In genomic region chr5:74311200-74311825, GRCm38 (mm10) we compare ENCODE assay signal across 8 mouse cellular contexts.
DNase-seq lines count a peak whose midpoint lies in the region; ATAC-seq and TF ChIP-seq lines count a peak whose summit lies in the region.

No protein-coding gene starts in this region.

- H3K9me3 ChIP-seq in hindbrain, embryonic 14.5 days (ENCODE audit: control insufficient read depth, low read length), result no peaks in the 10 kb centered on the region
- H3K9me3 ChIP-seq in hindbrain, embryonic 13.5 days, result no peaks in the 10 kb centered on the region
- H3K9me3 ChIP-seq in MEL (replicated peaks; ENCODE audit: insufficient read depth, low read length), result no peaks in the 10 kb centered on the region
- H3K9me3 ChIP-seq in embryonic facial prominence, embryonic 11.5 days (replicated peaks; ENCODE audit: control insufficient read depth, low read length), result no peaks in the 10 kb centered on the region
- no peaks in the 10 kb centered on the region for H3K9me3 ChIP-seq in hindbrain, postnatal 0 days (ENCODE audit: low read length)
- no peaks in the 10 kb centered on the region for H3K9me3 ChIP-seq in limb, embryonic 12.5 days
- no peaks in the 10 kb centered on the region for H3K9me3 ChIP-seq in neural tube, embryonic 11.5 days (ENCODE audit: control insufficient read depth, low read length)

- peaks cover 3% of the 10 kb centered on the region; the same call in 1 of the 2 replicates for H3K27me3 ChIP-seq in hindbrain, embryonic 14.5 days (ENCODE audit: control insufficient read depth, insufficient read depth, low read length)
- H3K27me3 ChIP-seq in hindbrain, embryonic 13.5 days, result peaks cover 10% of the 10 kb centered on the region
- no peaks in the 10 kb centered on the region for H3K27me3 ChIP-seq in MEL (ENCODE audit: control insufficient read depth in 1 of 2, insufficient read depth in 2 of 2, low read length in 2 of 2)
- no peaks in the 10 kb centered on the region for H3K27me3 ChIP-seq in embryonic facial prominence, embryonic 11.5 days (ENCODE audit: control insufficient read depth, insufficient read depth, low read length)
- 0 out of 2 replicates have a peak, but pooled peaks cover 5% of the 10 kb centered on the region for H3K27me3 ChIP-seq in hindbrain, postnatal 0 days (ENCODE audit: insufficient read depth, low read length)
- H3K27me3 ChIP-seq in limb, embryonic 12.5 days, result no peaks in the 10 kb centered on the region
- H3K27me3 ChIP-seq in neural tube, embryonic 11.5 days (ENCODE audit: control insufficient read depth, insufficient read depth, low read length), result no peaks in the 10 kb centered on the region

- no peak for TF ChIP-seq EP300 in MEL (IDR thresholded peaks at IDR 0.05; ENCODE audit: low read depth in 1 of 2, low read length in 2 of 2)

- no peaks in the 10 kb centered on the region for H3K4me1 ChIP-seq in hindbrain, embryonic 14.5 days (replicated peaks; ENCODE audit: control insufficient read depth, insufficient read depth, low read length)
- H3K4me1 ChIP-seq in hindbrain, embryonic 13.5 days (replicated peaks), result peaks cover 11% of the 10 kb centered on the region
- no peaks in the 10 kb centered on the region for H3K4me1 ChIP-seq in MEL (ENCODE audit: control insufficient read depth in 1 of 2, insufficient read depth in 2 of 2, low read length in 2 of 2)
- H3K4me1 ChIP-seq in embryonic facial prominence, embryonic 11.5 days (ENCODE audit: control insufficient read depth, insufficient read depth, low read length), result no peaks in the 10 kb centered on the region
- no peaks in the 10 kb centered on the region for H3K4me1 ChIP-seq in hindbrain, postnatal 0 days (ENCODE audit: insufficient read depth, low read length)
- peaks cover 33% of the 10 kb centered on the region for H3K4me1 ChIP-seq in limb, embryonic 12.5 days (replicated peaks)
- H3K4me1 ChIP-seq in neural tube, embryonic 11.5 days (ENCODE audit: control insufficient read depth, insufficient read depth, low read length), result no peaks in the 10 kb centered on the region

- TF ChIP-seq POLR2A in MEL (IDR thresholded peaks at IDR 0.05; ENCODE audit: control insufficient read depth in 1 of 2, insufficient read depth in 1 of 2, low read depth in 1 of 2, low read length in 2 of 2, poor library complexity in 1 of 2), result no peak

- H3K4me2 ChIP-seq in hindbrain, embryonic 14.5 days (replicated peaks), result no peak overlapping the region
- no peak overlapping the region for H3K4me2 ChIP-seq in hindbrain, embryonic 13.5 days
- H3K4me2 ChIP-seq in embryonic facial prominence, embryonic 11.5 days (ENCODE audit: low read depth, low read length), result no peak overlapping the region
- H3K4me2 ChIP-seq in hindbrain, postnatal 0 days (ENCODE audit: low read depth, low read length), result no peak overlapping the region
- no peak overlapping the region for H3K4me2 ChIP-seq in limb, embryonic 12.5 days
- H3K4me2 ChIP-seq in neural tube, embryonic 11.5 days (ENCODE audit: low read depth), result no peak overlapping the region

- H3K9ac ChIP-seq in hindbrain, embryonic 14.5 days, result no peak overlapping the region
- H3K9ac ChIP-seq in hindbrain, embryonic 13.5 days, result no peak overlapping the region
- no peak overlapping the region for H3K9ac ChIP-seq in MEL (ENCODE audit: control insufficient read depth, low read depth, low read length, poor library complexity, severe bottlenecking)
- H3K9ac ChIP-seq in embryonic facial prominence, embryonic 11.5 days (replicated peaks; ENCODE audit: low read length), result no peak overlapping the region
- no peak overlapping the region for H3K9ac ChIP-seq in hindbrain, postnatal 0 days (replicated peaks; ENCODE audit: low read length)
- no peak overlapping the region for H3K9ac ChIP-seq in limb, embryonic 12.5 days (replicated peaks)
- no peak overlapping the region for H3K9ac ChIP-seq in neural tube, embryonic 11.5 days (ENCODE audit: low read length)

- 32% methylated on average over 6 of the region's 6 CpGs for WGBS in hindbrain, embryonic 14.5 days
- WGBS in hindbrain, embryonic 13.5 days, result 34% methylated on average over 6 of the region's 6 CpGs
- whole genome bisulfite sequencing in embryonic facial prominence, embryonic 11.5 days, result 34% methylated on average over 6 of the region's 6 CpGs
- 28% methylated on average over 6 of the region's 6 CpGs for WGBS in hindbrain, postnatal 0 days
- 30% methylated on average over 6 of the region's 6 CpGs for WGBS in limb, embryonic 12.5 days
- WGBS in neural tube, embryonic 11.5 days, result 35% methylated on average over 6 of the region's 6 CpGs

- peak; percentile 63 to 77 (median 71) for TF ChIP-seq CTCF in MEL (IDR thresholded peaks at IDR 0.05 in 2 of 3, conservative IDR thresholded peaks at IDR 0.05 in 1 of 3; ENCODE audit: control insufficient read depth in 1 of 3, insufficient read depth in 1 of 3, low read depth in 2 of 3, low read length in 3 of 3, poor library complexity in 1 of 3, severe bottlenecking in 1 of 3)
- peak; percentile 90 for TF ChIP-seq CTCF in hindbrain, postnatal 0 days (IDR thresholded peaks at IDR 0.05; ENCODE audit: low read depth)

- H3K79me2 ChIP-seq in MEL (ENCODE audit: control insufficient read depth, insufficient read depth, low read length, poor library complexity), result no peaks in the 10 kb centered on the region

- DNase-seq in hindbrain, embryonic 14.5 days (ENCODE audit: low spot score), result peak; percentile 82
- peak; percentile 61 for DNase-seq in MEL (ENCODE audit: low read depth, low spot score)
- DNase-seq in embryonic facial prominence, embryonic 11.5 days (ENCODE audit: low spot score), result peak; percentile 91
- peak; percentile 84 for DNase-seq in hindbrain, postnatal 0 days (ENCODE audit: low spot score)
- DNase-seq in neural tube, embryonic 11.5 days (ENCODE audit: low spot score), result peak; percentile 73

- peak; percentile 83 for TF ChIP-seq RAD21 in MEL (IDR thresholded peaks at IDR 0.05; ENCODE audit: low read depth, low read length)

- no peak overlapping the region for H3K4me3 ChIP-seq in hindbrain, embryonic 14.5 days (replicated peaks; ENCODE audit: low read length)
- H3K4me3 ChIP-seq in hindbrain, embryonic 13.5 days, result no peak overlapping the region
- no peak overlapping the region for H3K4me3 ChIP-seq in MEL (ENCODE audit: control insufficient read depth in 1 of 2, insufficient read depth in 1 of 2, low read depth in 2 of 2, low read length in 2 of 2)
- no peak overlapping the region for H3K4me3 ChIP-seq in embryonic facial prominence, embryonic 11.5 days (ENCODE audit: low read depth, low read length)
- no peak overlapping the region for H3K4me3 ChIP-seq in hindbrain, postnatal 0 days (ENCODE audit: low read length)
- H3K4me3 ChIP-seq in limb, embryonic 12.5 days (replicated peaks), result no peak overlapping the region
- H3K4me3 ChIP-seq in neural tube, embryonic 11.5 days (ENCODE audit: low read depth, low read length), result no peak overlapping the region

- no peak overlapping the region for H3K27ac ChIP-seq in hindbrain, embryonic 14.5 days
- no peak overlapping the region for H3K27ac ChIP-seq in hindbrain, embryonic 13.5 days
- H3K27ac ChIP-seq in MEL (ENCODE audit: control insufficient read depth, low read depth, low read length), result no peak overlapping the region
- H3K27ac ChIP-seq in embryonic facial prominence, embryonic 11.5 days (replicated peaks; ENCODE audit: low read depth, low read length), result no peak overlapping the region
- no peak overlapping the region for H3K27ac ChIP-seq in hindbrain, postnatal 0 days
- H3K27ac ChIP-seq in limb, embryonic 12.5 days, result no peak overlapping the region
- no peak overlapping the region for H3K27ac ChIP-seq in neural tube, embryonic 11.5 days (ENCODE audit: low read depth, low read length)

- H3K36me3 ChIP-seq in hindbrain, embryonic 14.5 days (replicated peaks; ENCODE audit: control insufficient read depth, insufficient read depth), result no peaks in the 10 kb centered on the region
- H3K36me3 ChIP-seq in hindbrain, embryonic 13.5 days, result no peaks in the 10 kb centered on the region
- H3K36me3 ChIP-seq in MEL (ENCODE audit: control insufficient read depth in 1 of 2, insufficient read depth in 2 of 2, low read length in 2 of 2), result no peaks in the 10 kb centered on the region
- H3K36me3 ChIP-seq in embryonic facial prominence, embryonic 11.5 days (replicated peaks; ENCODE audit: control insufficient read depth, insufficient read depth, low read depth, low read length), result no peaks in the 10 kb centered on the region; the same call in 1 of the 2 replicates
- no peaks in the 10 kb centered on the region for H3K36me3 ChIP-seq in hindbrain, postnatal 0 days (ENCODE audit: insufficient read depth, low read length)
- H3K36me3 ChIP-seq in limb, embryonic 12.5 days, result no peaks in the 10 kb centered on the region
- no peaks in the 10 kb centered on the region for H3K36me3 ChIP-seq in neural tube, embryonic 11.5 days (ENCODE audit: control insufficient read depth, insufficient read depth, low read length)

- no peak for ATAC-seq in hindbrain, embryonic 14.5 days (ENCODE audit: low FRiP score)
- no peak for ATAC-seq in hindbrain, embryonic 13.5 days (ENCODE audit: low FRiP score)
- 0 out of 2 replicates have a peak, but pooled peaks have one; percentile 48 for ATAC-seq in embryonic facial prominence, embryonic 11.5 days (replicated peaks; ENCODE audit: insufficient number of reproducible peaks, low FRiP score, low TSS enrichment, low read depth)
- ATAC-seq in hindbrain, postnatal 0 days, result peak; percentile 56; the same call in 1 of the 2 replicates
- ATAC-seq in limb, embryonic 12.5 days (ENCODE audit: insufficient number of reproducible peaks, insufficient read depth, low FRiP score, low TSS enrichment, low read depth), result peak; percentile 80
- no peak for ATAC-seq in neural tube, embryonic 11.5 days (ENCODE audit: insufficient read depth, low FRiP score, low TSS enrichment)
- no peak for ATAC-seq in monocyte, adult 5-6 weeks (replicated peaks; ENCODE audit: insufficient number of reproducible peaks, low FRiP score, low TSS enrichment, poor library complexity, severe bottlenecking)

TF ChIP-seq in MEL, 35 proteins besides CTCF, POLR2A, EP300 and RAD21:
- TF ChIP-seq NRF1 (IDR thresholded peaks at IDR 0.05; ENCODE audit: insufficient read depth, low read depth, low read length, poor library complexity, severe bottlenecking), result no peak
- peak; percentile 70 for TF ChIP-seq ZC3H11A (IDR thresholded peaks at IDR 0.05; ENCODE audit: low read depth, low read length)
- TF ChIP-seq SMC3 (IDR thresholded peaks at IDR 0.05; ENCODE audit: low read depth, low read length), result peak; percentile 70

Comparison
In these comparisons a context has a peak if more than half of its experiments do, and no peak if none do; other contexts are left out.
1. ATAC-seq: peak in embryonic facial prominence, embryonic 11.5 days (single experiment), hindbrain, postnatal 0 days (single experiment) and limb, embryonic 12.5 days (single experiment); none in hindbrain, embryonic 14.5 days (single experiment), hindbrain, embryonic 13.5 days (single experiment), neural tube, embryonic 11.5 days (single experiment) and monocyte, adult 5-6 weeks (single experiment).
2. Peak in every context shown above with its lines, with median percentiles within 50 percentile points of each other: DNase-seq.